8 mouse cellular contexts compared by ENCODE assay signal in genomic region chr9:63672797-63673493, GRCm38 (mm10).
DNase-seq lines count a peak whose midpoint lies in the region; ATAC-seq and TF ChIP-seq lines count a peak whose summit lies in the region.
"Had no signal": no experiment of that assay in that cellular context is flagged by ENCODE, and none has a peak within 500 bp of the region (broad histone marks: within the 10 kb centered on the region; RNA-seq: fewer than 3 reads in every experiment).

No protein-coding gene starts in this region.

- no peaks in the 10 kb centered on the region for H3K9me3 ChIP-seq in lung, embryonic 14.5 days (ENCODE audit: low read depth, low read length)

- no peak for DNase-seq in lung, embryonic 14.5 days
- no peak for DNase-seq in lung, postnatal 25 days (ENCODE audit: low spot score)
- DNase-seq in gastrocnemius, adult 8-10 months (ENCODE audit: low spot score in 2 of 2): peak; percentile 64 to 65
- peak; percentile 69 to 72 for DNase-seq in heart, postnatal 10 days
- DNase-seq in skeletal muscle tissue, adult 2 months (ENCODE audit: low read depth, low spot score): peak; percentile 84
- no peak for DNase-seq in cerebellum, postnatal 36 days
- DNase-seq in frontal cortex, postnatal 10 days (ENCODE audit: low spot score in 2 of 2): no peak

- no peak overlapping the region for H3K9ac ChIP-seq in lung, embryonic 14.5 days

- intact Hi-C loops in heart, postnatal 10 days (cut with DNase I): loop anchor here (2.0 kb wide), 1 partner anchor 42 kb away; no protein-coding TSS in a partner anchor

- no peak for ATAC-seq in lung, embryonic 14.5 days (ENCODE audit: insufficient read depth)

- 60% methylated on average over 8 of the region's 8 CpGs for WGBS in lung, embryonic 14.5 days

- H3K27ac ChIP-seq in lung, embryonic 14.5 days (ENCODE audit: low read depth): 0 out of 2 replicates have a peak overlapping the region, but pooled peaks have one; percentile 15
- H3K27ac ChIP-seq: macrophage had no signal

- no peak overlapping the region for H3K4me2 ChIP-seq in lung, embryonic 14.5 days

- no peak for TF ChIP-seq CTCF in lung, embryonic 14.5 days (IDR thresholded peaks at IDR 0.05; ENCODE audit: low read depth)

- peaks cover 23% of the 10 kb centered on the region for H3K4me1 ChIP-seq in lung, embryonic 14.5 days (ENCODE audit: insufficient read depth)

- no peaks in the 10 kb centered on the region for H3K27me3 ChIP-seq in lung, embryonic 14.5 days (ENCODE audit: insufficient read depth, low read length)

- H3K36me3 ChIP-seq in lung, embryonic 14.5 days (ENCODE audit: insufficient read depth): 0 out of 2 replicates have a peak, but pooled peaks cover 3% of the 10 kb centered on the region

- H3K4me3 ChIP-seq in lung, embryonic 14.5 days (ENCODE audit: low read depth, low read length): no peak overlapping the region

Comparison
In these comparisons a context has a peak if more than half of its experiments do, and no peak if none do; other contexts are left out.
1. DNase-seq: peak in gastrocnemius, adult 8-10 months (2 of 2), heart, postnatal 10 days (2 of 2) and skeletal muscle tissue, adult 2 months (single experiment); none in lung, embryonic 14.5 days (single experiment), lung, postnatal 25 days (single experiment), cerebellum, postnatal 36 days (0 of 2) and frontal cortex, postnatal 10 days (0 of 2).